Mouse (Mus musculus): ENCODE measurements around the gene Zfp385a.

- TF ChIP-seq MYOD1 (IDR thresholded peaks at IDR 0.05; ENCODE audit: control insufficient read depth, insufficient read length, low read depth), result peak; percentile 63
- TF ChIP-seq USF1 (IDR thresholded peaks at IDR 0.05; ENCODE audit: low read depth), result no peak
- TF ChIP-seq CTCF (IDR thresholded peaks at IDR 0.05; ENCODE audit: control insufficient read depth, insufficient read depth, insufficient read length), result no peak
- no peak for TF ChIP-seq MAX (IDR thresholded peaks at IDR 0.05)
- TF ChIP-seq MYOG (IDR thresholded peaks at IDR 0.05; ENCODE audit: control insufficient read depth, extremely low read depth, insufficient read length), result no peak
- no peak for TF ChIP-seq FOSL1 (IDR thresholded peaks at IDR 0.05; ENCODE audit: insufficient read depth, low read length, poor library complexity, severe bottlenecking)
These were observed 37.4 kb downstream of the Zfp385a start for GRCm38 (mm10) chr15:103302341-103303021.

All from C2C12 (cell line).